Mouse (Mus musculus) C2C12 (cell line): Measurements from ENCODE around the gene Mmp17.

Source experiments
- CEBPB ChIP-seq: IDR thresholded peaks from one replicate; pipeline ENCODE4 v1.6.1; 2011; ENCODE audit warnings: low read depth, mild to moderate bottlenecking, control low read depth, moderate library complexity
- CTCF ChIP-seq: IDR thresholded peaks from one replicate; pipeline ENCODE4 v1.5.1; 2011; ENCODE audit not compliant: control insufficient read depth, insufficient read depth, insufficient read length
- FOSL1 ChIP-seq: IDR thresholded peaks from one replicate; pipeline ENCODE4 v1.8.0; 2011; ENCODE audit warnings: mild to moderate bottlenecking, low read length; ENCODE audit not compliant: poor library complexity, insufficient read depth, severe bottlenecking
- MYOG ChIP-seq: IDR thresholded peaks from one replicate; pipeline ENCODE4 v1.6.1; 2011; ENCODE audit not compliant: control insufficient read depth, insufficient read length; ENCODE audit errors: extremely low read depth

GRCm38 (mm10) chr5:129578201-129578600 lies 5.8 kb upstream of the Mmp17 start:
- TF ChIP-seq CTCF (no peak), FOSL1 (no peak), MYOG (no peak), CEBPB (no peak)
